ENCODE assay signal across 21 mouse cellular contexts in the genomic region with DNA sequence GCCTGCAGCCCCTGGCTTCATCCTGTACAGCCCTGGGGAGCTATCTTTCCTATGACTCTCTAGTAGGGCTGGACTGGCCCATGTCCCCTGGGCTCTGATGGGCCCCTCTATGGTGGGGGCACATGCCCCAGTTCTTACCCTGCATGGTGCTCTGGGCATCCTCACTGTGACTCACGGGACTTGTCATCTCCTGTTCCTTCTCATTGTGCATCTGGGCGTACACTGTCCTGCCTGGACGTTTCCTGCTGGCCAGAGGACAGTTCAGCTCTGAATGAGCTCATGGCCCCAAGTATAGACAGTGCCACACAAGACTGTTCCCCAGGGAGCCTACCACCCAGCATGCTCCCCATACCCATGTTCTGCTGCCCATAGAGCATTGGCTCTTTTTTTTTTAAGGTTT.
DNase-seq lines count a peak whose midpoint lies in the region; ATAC-seq lines count a peak whose summit lies in the region.
"Had no signal": no experiment of that assay in that cellular context is flagged by ENCODE, and none has a peak within 500 bp of the region (broad histone marks: within the 10 kb centered on the region; RNA-seq: fewer than 3 reads in every experiment).

No protein-coding gene starts in this region.

- no peaks in the 10 kb centered on the region for H3K27me3 ChIP-seq in forebrain, embryonic 10.5 days (ENCODE audit: poor library complexity, severe bottlenecking)
- no peaks in the 10 kb centered on the region for H3K27me3 ChIP-seq in forebrain, embryonic 15.5 days
- H3K27me3 ChIP-seq in embryonic facial prominence, embryonic 14.5 days (replicated peaks; ENCODE audit: control insufficient read depth, insufficient read depth, low read length), result no peaks in the 10 kb centered on the region
- H3K27me3 ChIP-seq: embryonic facial prominence, embryonic 12.5 days; forebrain, embryonic 12.5 days; Patski had no signal

- 74% methylated on average over 3 of the region's 3 CpGs for WGBS in forebrain, embryonic 10.5 days
- WGBS in forebrain, embryonic 15.5 days, result 84% methylated on average over 3 of the region's 3 CpGs
- 92% methylated on average over 3 of the region's 3 CpGs for WGBS in embryonic facial prominence, embryonic 14.5 days

- peaks cover 7% of the 10 kb centered on the region for H3K36me3 ChIP-seq in forebrain, embryonic 10.5 days (replicated peaks)
- no peaks in the 10 kb centered on the region for H3K36me3 ChIP-seq in forebrain, embryonic 15.5 days
- H3K36me3 ChIP-seq in embryonic facial prominence, embryonic 14.5 days (ENCODE audit: control insufficient read depth, insufficient read depth, low read length), result peaks cover 21% of the 10 kb centered on the region; the same call in 1 of the 2 replicates
- H3K36me3 ChIP-seq: embryonic facial prominence, embryonic 12.5 days had no signal

- DNase-seq in forebrain, embryonic 10.5 days (ENCODE audit: extremely low spot score, low spot score), result no peak
- DNase-seq in embryonic facial prominence, embryonic 14.5 days (ENCODE audit: low spot score), result peak; percentile 9
- DNase-seq in retina, postnatal 1 day, result peak; percentile 83
- DNase-seq in left cerebral cortex, postnatal 4 days, result no peak
- DNase-seq in kidney, postnatal 25 days, result no peak
- DNase-seq: adrenal gland, adult 8-10 months; adrenal gland, postnatal 14 days; adrenal gland, postnatal 36 days; cerebellum, adult 11-12 months; cerebellum, adult 2 months; cerebellum, adult 9-11 months; cerebellum, postnatal 14 days; cerebellum, postnatal 36 days; embryo, embryonic 11 days; forebrain, postnatal 0 days had no signal

- no peak overlapping the region for H3K4me2 ChIP-seq in forebrain, embryonic 15.5 days (replicated peaks)
- H3K4me2 ChIP-seq in embryonic facial prominence, embryonic 14.5 days (ENCODE audit: low read depth, low read length), result no peak overlapping the region
- H3K4me2 ChIP-seq: embryonic facial prominence, embryonic 12.5 days; forebrain, embryonic 12.5 days had no signal

- peaks cover 12% of the 10 kb centered on the region for H3K4me1 ChIP-seq in forebrain, embryonic 10.5 days
- H3K4me1 ChIP-seq in forebrain, embryonic 15.5 days, result no peaks in the 10 kb centered on the region
- H3K4me1 ChIP-seq in embryonic facial prominence, embryonic 14.5 days (ENCODE audit: control insufficient read depth, insufficient read depth, low read length), result no peaks in the 10 kb centered on the region
- H3K4me1 ChIP-seq: embryonic facial prominence, embryonic 12.5 days had no signal

- H3K27ac ChIP-seq in forebrain, embryonic 10.5 days, result 0 out of 2 replicates have a peak overlapping the region, but pooled peaks have one; percentile 26
- no peak overlapping the region for H3K27ac ChIP-seq in forebrain, embryonic 15.5 days (replicated peaks)
- H3K27ac ChIP-seq in embryonic facial prominence, embryonic 14.5 days (replicated peaks; ENCODE audit: low read depth, low read length), result no peak overlapping the region
- H3K27ac ChIP-seq: embryonic facial prominence, embryonic 12.5 days; forebrain, embryonic 12.5 days had no signal

- intact Hi-C loops in left cerebral cortex, postnatal 4 days (cut with DNase I), result no loop called here

- H3K9me3 ChIP-seq in forebrain, embryonic 10.5 days, result no peaks in the 10 kb centered on the region
- H3K9me3 ChIP-seq in forebrain, embryonic 15.5 days, result no peaks in the 10 kb centered on the region
- H3K9me3 ChIP-seq in embryonic facial prominence, embryonic 14.5 days (ENCODE audit: control insufficient read depth, low read length), result no peaks in the 10 kb centered on the region
- H3K9me3 ChIP-seq: embryonic facial prominence, embryonic 12.5 days; forebrain, embryonic 12.5 days had no signal

- ATAC-seq in forebrain, embryonic 15.5 days (replicated peaks), result no peak
- peak; percentile 44; the same call in 1 of the 2 replicates for ATAC-seq in embryonic facial prominence, embryonic 14.5 days (ENCODE audit: low read depth)
- ATAC-seq: activated CD4-positive, CD25-positive, alpha-beta regulatory T cell, adult 4 months; forebrain, embryonic 14.5 days; forebrain, postnatal 0 days; Patski had no signal

- no peak overlapping the region for H3K4me3 ChIP-seq in forebrain, embryonic 10.5 days
- no peak overlapping the region for H3K4me3 ChIP-seq in forebrain, embryonic 15.5 days
- no peak overlapping the region for H3K4me3 ChIP-seq in embryonic facial prominence, embryonic 14.5 days (ENCODE audit: low read depth, low read length)
- H3K4me3 ChIP-seq: embryonic facial prominence, embryonic 12.5 days; forebrain, embryonic 12.5 days had no signal

- H3K9ac ChIP-seq in forebrain, embryonic 15.5 days (replicated peaks), result no peak overlapping the region
- no peak overlapping the region for H3K9ac ChIP-seq in embryonic facial prominence, embryonic 14.5 days (ENCODE audit: low read depth, low read length)
- H3K9ac ChIP-seq: embryonic facial prominence, embryonic 12.5 days; forebrain, embryonic 12.5 days; forebrain, postnatal 0 days had no signal

Comparison
In these comparisons a context has a peak if more than half of its experiments do, and no peak if none do; other contexts are left out.
1. DNase-seq: peak in embryonic facial prominence, embryonic 14.5 days (single experiment) and retina, postnatal 1 day (single experiment); none in forebrain, embryonic 10.5 days (single experiment), left cerebral cortex, postnatal 4 days (single experiment) and kidney, postnatal 25 days (0 of 2).